Mouse (Mus musculus): ENCODE measurements around the gene Samm50. TPM values are rescaled to one million over a fixed set of nuclear protein-coding genes. Genes with fewer than 3 reads are reported as not detected.
A peak's percentile ranks its signal among the peaks of the same experiment; 100 is the strongest.
"Not testable (repeated sequence)": the region's sequence is repeated elsewhere in the genome, so short reads cannot be mapped to it uniquely, and the experiment has no call there.

Gene Samm50
- 100 to 1,000 TPM; 226 to 230 TPM for total RNA-seq (2021)

DNA sequence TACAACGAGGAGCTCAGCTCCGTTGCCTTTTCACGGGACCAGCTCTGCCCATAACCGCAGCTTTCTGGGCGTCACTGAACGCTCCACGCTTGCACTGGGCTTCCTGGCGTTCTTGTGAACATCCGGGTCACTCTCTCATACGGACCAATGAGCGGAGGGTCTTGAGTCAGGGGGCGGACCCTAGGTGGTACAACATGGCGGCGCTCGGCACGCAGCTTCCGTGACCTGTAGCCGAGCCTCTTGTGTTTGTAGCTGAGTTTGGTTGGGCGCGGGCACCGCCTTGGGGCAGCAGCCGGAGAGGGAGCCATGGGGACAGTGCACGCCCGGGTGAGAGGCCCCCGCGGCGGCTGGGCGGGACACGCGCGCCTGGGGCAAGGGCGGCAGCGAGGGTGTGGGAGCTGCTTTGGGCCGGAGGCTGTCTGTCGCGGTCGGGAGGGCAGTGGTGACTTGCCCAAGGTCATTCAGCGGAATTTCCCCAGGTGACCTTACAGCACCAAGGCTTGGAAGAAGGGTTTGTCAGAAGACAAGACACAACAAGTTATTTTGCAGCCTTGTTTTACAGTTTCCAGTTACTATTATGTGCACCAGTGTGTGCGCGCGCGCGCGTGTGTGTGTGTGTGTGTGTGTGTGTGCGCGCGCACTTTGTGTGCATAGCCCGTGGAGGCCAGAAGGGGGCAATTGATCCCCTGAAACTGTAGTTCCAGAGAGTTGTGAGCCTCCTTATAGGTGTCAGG is at the start of gene Samm50:
Samm50 (plus strand) TSS at position 184 of the 734 bp plus-strand sequence.
- DNase-seq = peak; percentile 91

GRCm38 (mm10) chr15:84156158-84156557 is 35.9 kb upstream of the Samm50 start:
- no peak for DNase-seq

- DNase-seq = not testable (repeated sequence)
Observed at GRCm38 (mm10) chr15:84157530-84157929, 34.5 kb upstream of the Samm50 start.

DNA sequence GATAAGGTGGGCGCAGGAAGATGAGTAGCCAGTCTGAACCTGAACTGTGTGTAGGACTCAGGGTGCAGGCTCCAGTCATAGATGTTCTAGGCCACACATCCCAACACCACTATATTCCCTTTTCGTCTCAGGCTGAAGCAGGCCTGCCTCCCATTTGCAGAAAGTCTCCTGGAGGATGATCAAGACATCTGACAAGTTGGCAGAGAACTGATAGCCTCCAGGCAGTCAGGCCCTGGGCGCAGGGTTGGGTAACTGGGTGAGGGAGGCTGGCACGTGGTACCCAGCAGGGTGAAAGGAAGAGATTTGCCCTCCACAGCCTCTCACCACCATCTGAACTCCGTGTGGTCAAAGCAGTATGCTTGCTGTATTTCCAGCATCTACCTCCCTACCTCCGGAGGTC is 30.2 kb upstream of the Samm50 start:
- no peak for DNase-seq

- no peak for DNase-seq
Observed at GRCm38 (mm10) chr15:84166818-84167217, 25.2 kb upstream of the Samm50 start.

DNA sequence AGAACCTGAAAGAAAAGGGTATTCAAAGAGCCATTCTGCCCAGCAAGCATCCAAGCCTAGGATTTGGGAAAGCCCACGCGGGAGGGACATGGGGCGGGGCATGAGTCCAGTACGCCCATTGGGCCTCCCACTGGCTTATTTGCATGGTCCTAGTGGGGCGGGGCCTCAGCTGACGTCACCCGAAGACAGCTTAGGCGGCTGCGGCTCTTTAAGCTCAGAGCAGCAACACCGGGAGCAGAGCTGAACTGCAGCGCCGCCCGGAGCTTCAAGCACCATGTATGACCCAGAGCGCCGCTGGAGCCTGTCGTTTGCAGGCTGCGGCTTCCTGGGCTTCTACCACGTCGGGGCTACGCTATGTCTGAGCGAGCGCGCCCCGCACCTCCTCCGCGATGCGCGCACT is 24.4 kb upstream of the Samm50 start, which contains the start of gene Pnpla3:
Pnpla3 (plus strand) TSS at position 238 of the 400 bp plus-strand sequence.
- peak; percentile 96 for DNase-seq

GRCm38 (mm10) chr15:84168170-84169161 is 23.6 kb upstream of the Samm50 start:
- peak; percentile 21 for DNase-seq

GRCm38 (mm10) chr15:84169511-84169910 is 22.5 kb upstream of the Samm50 start:
- DNase-seq = no peak

DNA sequence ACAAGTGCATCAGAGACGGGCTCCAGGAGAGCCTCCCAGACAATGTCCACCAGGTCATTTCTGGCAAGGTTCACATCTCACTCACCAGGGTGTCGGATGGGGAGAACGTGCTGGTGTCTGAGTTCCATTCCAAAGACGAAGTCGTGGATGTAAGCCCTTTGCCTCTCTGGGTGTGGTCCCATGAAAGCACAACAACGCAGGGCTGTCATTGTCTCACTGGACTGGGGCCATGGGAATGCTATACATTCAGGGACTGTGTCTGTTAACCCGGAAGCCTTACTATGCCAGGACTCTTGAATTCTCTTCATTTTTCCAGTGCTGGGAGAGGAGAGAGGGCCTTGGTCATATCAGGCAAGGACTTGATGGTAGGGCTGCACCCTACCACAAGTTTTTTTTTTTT is 20.9 kb upstream of the Samm50 start:
- DNase-seq = no peak

GRCm38 (mm10) chr15:84178733-84179132 is 13.3 kb upstream of the Samm50 start:
- no peak for DNase-seq

DNA sequence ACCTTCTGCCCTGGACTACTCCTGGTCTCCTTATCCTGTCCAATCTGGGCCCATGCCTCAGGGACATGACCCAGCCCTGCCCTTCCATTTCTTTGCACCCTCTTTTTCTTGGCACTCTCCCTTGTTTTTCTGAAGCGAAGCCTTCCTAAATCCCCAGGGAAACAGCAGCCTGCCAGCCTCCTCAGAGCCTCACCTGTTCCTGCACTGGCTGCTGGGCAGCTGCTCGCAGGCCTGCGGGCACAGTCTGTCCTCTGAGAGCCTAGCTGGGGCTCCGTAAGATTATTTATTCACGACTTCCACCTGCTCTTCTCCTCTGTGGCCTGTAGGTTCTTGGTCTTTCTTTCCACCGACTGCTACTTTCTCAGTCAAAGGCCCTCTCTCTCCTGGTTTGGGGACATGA is 10.0 kb upstream of the Samm50 start:
- no peak for DNase-seq

GRCm38 (mm10) chr15:84183967-84184366 is 8.1 kb upstream of the Samm50 start:
- no peak for DNase-seq

GRCm38 (mm10) chr15:84186196-84186595 is 5.8 kb upstream of the Samm50 start:
- no peak for DNase-seq

DNA sequence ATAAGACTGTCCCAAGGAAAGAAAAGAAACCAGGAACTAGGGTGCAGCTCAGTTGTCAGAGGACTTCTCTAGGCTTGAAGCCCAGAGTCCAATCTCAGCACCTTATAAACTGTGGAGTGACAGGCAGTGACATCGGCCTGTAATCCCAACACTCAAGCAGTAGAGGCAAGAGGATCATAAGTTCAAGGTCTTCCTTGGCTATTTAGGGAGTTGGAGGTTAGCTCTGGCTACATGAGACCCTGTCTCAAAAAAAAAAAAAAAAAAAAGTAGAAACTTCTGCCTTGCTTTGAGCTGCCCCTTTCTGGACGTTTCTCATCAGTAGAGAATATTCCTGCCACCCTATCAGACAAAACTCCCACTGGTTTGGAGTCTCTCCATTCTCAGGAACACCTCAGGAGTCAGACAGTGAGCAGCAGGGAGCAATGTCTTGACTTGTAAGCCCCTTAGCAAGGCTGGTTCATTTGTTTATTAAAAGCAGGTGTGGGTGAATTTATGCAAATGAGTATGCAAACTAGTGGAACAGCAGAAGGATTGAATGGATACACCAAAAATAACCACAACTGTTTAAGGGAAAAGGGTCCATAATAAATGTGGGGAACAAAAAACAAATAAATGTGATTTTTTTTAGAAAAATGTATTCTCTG is 3.0 kb upstream of the Samm50 start:
- DNase-seq = no peak

DNA sequence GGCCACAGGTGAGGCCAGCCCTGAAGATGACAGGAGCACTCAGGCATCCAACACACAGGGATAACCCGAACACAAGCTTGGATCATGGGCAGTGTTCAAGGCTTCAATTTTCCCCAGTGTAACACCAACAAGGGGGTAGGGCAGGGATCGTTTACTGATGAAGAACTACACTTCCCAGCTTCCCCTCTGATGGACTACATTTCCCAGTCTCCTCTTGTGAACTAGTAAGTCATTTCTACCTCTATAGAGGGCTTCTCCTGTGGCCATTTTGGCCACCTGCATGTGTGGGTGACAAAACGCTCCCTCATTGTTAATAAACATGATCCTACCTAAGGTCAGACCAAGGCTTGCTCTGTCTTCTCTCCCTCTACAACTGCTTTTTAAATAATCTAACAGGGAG is 2.2 kb upstream of the Samm50 start:
- no peak for DNase-seq

GRCm38 (mm10) chr15:84191724-84192057 is 350 bp upstream of the Samm50 start:
- DNase-seq = no peak

DNA sequence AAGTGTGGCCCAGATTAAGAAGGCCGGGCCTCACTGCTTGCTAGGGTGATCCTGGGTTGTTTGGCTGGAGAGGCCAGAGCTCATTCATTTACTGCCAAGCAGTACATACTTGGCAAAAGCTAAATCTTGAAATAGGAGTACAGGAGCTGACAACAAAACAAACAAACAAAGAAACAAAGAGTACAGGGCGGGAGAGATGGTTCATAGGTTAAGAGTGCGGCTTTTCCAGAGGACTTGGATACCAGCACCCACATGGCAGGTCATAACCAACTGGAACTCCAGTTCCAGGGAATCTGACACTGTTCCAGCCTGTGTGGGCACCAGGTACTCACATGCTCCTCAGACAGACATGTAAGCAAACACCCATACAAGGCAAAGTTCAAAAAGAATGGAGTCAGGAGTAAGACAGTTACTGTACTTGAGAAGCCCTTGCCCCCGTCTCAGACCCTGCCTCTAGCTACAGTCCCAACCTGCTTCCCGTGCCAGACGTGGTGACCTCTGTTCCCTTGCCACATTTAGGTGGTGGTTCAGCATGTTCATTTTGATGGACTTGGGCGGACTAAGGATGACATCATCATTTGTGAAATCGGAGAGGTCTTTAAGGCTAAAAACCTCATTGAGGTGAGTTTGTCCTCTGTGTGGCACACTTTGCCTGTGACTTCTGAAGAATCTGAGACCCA is 4.6 kb downstream of the Samm50 start:
- DNase-seq = no peak

- DNase-seq = no peak
Observed at GRCm38 (mm10) chr15:84207327-84207726, 15.3 kb downstream of the Samm50 start.

DNA sequence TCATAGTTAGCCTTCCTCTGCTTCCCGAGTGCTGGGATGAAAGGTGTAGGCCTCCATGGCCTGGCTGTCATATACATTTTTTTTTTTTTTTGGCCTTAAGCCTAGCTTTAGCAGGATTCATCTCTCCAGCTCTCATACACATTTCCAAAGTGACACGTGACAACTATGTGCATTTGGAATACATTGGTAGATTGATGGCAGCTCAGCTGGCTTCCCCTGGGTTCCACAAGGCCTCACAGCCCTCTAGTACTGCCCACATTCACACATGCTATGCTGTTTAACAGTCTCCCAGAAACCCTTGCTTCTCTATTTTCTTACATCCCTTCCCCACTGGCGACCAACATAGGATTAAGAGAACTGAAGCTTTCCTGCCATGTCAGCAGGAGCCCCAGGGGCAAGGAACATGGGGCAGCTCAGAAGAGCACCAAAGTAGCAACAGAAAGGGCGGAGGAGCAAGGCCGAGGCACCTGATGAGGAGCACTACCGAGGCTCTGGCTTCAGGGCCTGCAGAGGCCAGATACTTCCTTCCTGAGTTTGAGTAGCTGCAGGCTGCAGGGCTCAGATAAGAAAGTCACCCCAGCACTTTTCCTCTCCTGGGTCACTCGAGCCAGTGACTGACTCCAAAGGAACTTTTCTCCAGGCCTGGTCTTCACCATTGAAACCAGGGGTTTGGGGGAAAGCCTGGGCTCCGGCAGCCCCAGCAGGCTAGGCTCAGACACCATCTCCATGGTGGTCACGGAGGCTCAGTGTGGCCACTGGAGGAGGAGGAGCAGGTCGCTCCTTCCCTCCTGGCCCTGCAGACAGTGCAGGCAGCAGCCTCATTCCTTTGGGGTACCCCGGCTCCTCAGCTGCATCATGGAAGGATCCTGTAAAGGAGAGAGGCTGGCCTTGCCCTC is 17.7 kb downstream of the Samm50 start:
- no peak for DNase-seq

DNA sequence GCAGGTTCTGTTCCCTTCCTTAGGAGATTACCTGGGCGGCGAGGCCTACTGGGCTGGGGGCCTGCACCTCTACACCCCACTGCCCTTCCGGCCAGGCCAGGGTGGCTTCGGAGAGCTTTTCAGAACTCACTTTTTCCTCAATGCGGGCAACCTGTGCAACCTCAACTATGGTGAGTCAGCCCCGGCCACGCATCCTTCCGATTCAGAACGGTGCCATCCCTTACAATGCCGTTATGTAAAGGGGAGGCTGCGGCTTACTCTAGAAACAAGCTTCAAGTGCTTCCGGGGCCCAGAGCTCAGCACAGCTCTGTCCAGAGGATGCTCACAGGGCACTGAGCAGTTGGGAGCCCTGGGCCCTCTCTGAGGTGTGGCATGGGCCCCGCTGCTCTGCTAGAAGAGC is 18.4 kb downstream of the Samm50 start:
- DNase-seq = no peak

GRCm38 (mm10) chr15:84210941-84211340 is 18.9 kb downstream of the Samm50 start:
- no peak for DNase-seq

Measured in heart, postnatal 4 days (tissue).